Mouse (Mus musculus) ovary, adult 18-20 months (tissue): ENCODE data around the gene Ager.

Experiments
- DNase-seq: peaks from one replicate; pipeline ENCODE4 v3.0.0; 2022; ENCODE audit warnings: low spot score, mixed read lengths

Ager gene

GRCm38 (mm10) chr17:34605609-34606008 is 7.9 kb downstream of the Ager start:
- DNase-seq, result peak; percentile 95

GRCm38 (mm10) chr17:34606186-34607039 is 8.8 kb downstream of the Ager start:
- no peak for DNase-seq

GRCm38 (mm10) chr17:34607997-34608396 is 10.3 kb downstream of the Ager start:
- no peak for DNase-seq

GRCm38 (mm10) chr17:34611050-34611449 is 13.4 kb downstream of the Ager start:
- no peak for DNase-seq

GRCm38 (mm10) chr17:34613054-34613645 is 15.5 kb downstream of the Ager start:
- no peak for DNase-seq

GRCm38 (mm10) chr17:34613830-34614229 is 16.2 kb downstream of the Ager start:
- no peak for DNase-seq

- no peak for DNase-seq
Observed at GRCm38 (mm10) chr17:34615871-34616270, 18.2 kb downstream of the Ager start, which contains the start of gene Egfl8. Egfl8 (minus strand) TSS chr17:34615971.

GRCm38 (mm10) chr17:34618999-34619398 is 21.3 kb downstream of the Ager start:
- DNase-seq, result no peak

- DNase-seq, result no peak
Observed at GRCm38 (mm10) chr17:34621006-34621405, 23.3 kb downstream of the Ager start.

- DNase-seq, result no peak
Observed at GRCm38 (mm10) chr17:34623161-34623560, 25.5 kb downstream of the Ager start.

- no peak for DNase-seq
Observed at GRCm38 (mm10) chr17:34624981-34625380, 27.3 kb downstream of the Ager start.

- no peak for DNase-seq
Observed at GRCm38 (mm10) chr17:34626062-34626772, 28.6 kb downstream of the Ager start.

GRCm38 (mm10) chr17:34626773-34627092 is 29.1 kb downstream of the Ager start:
- DNase-seq, result no peak

GRCm38 (mm10) chr17:34627093-34627942 is 29.7 kb downstream of the Ager start:
- DNase-seq, result peak; percentile 84

GRCm38 (mm10) chr17:34627943-34628643 is 30.4 kb downstream of the Ager start, which contains the start of gene Ppt2:
Ppt2 (minus strand) TSS chr17:34628510.
- no peak for DNase-seq

- DNase-seq, result no peak
Observed at GRCm38 (mm10) chr17:34628644-34628967, 30.9 kb downstream of the Ager start.

- no peak for DNase-seq
Observed at GRCm38 (mm10) chr17:34629221-34629751, 31.6 kb downstream of the Ager start, which contains the start of gene Prrt1. Prrt1 (plus strand) TSS chr17:34629533.

GRCm38 (mm10) chr17:34629796-34630603 is 32.3 kb downstream of the Ager start:
- no peak for DNase-seq

- no peak for DNase-seq
Observed at GRCm38 (mm10) chr17:34630761-34631301, 33.2 kb downstream of the Ager start.

- no peak for DNase-seq
Observed at GRCm38 (mm10) chr17:34631647-34632046, 34.0 kb downstream of the Ager start.
